Mouse (Mus musculus) right cerebral cortex, postnatal 4 days (tissue): Measurements from ENCODE around the gene Gm45713.
"Not testable (repeated sequence)": the region's sequence is repeated elsewhere in the genome, so short reads cannot be mapped to it uniquely, and the experiment has no call there.

ENCODE experiments used
- DNase-seq: peaks from one replicate; pipeline ENCODE4 v3.0.0-alpha.2; 2022

Gm45713 gene

DNA sequence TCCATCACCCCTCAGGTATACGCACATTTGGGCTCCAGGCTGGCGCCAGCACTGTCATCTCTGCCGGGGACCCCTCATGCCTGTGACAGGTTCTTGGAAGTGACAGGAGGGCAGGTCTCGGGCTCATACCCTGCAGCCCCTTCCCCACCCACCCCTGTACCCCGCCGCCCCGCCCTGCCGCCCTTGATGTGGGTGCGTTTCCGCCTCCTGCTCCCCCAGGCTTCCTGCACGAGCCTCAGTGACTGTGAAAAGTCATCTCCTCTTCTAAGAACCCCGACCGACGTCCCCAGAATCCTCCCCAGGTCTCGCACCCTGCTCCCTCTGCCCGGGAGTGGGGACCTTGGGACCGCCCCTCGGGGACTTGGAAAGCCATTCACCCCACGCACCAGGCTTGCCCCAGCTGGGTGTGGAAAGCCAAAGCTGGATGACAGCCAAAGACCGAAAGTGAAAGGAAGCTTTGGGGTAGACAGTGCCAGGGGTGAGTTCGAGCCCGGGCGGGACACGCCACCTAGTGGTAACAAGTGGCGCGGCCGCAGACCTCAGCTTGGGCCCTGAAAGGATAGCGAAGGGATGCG is at the start of gene Gm45713, which contains the start of gene Flt3l:
Gene Gm45713 (minus strand): TSS at position 239 of the 575 bp plus-strand sequence.
Gene Flt3l (minus strand): TSS at position 440 of the 575 bp plus-strand sequence.
- DNase-seq, result peak; percentile 77

DNA sequence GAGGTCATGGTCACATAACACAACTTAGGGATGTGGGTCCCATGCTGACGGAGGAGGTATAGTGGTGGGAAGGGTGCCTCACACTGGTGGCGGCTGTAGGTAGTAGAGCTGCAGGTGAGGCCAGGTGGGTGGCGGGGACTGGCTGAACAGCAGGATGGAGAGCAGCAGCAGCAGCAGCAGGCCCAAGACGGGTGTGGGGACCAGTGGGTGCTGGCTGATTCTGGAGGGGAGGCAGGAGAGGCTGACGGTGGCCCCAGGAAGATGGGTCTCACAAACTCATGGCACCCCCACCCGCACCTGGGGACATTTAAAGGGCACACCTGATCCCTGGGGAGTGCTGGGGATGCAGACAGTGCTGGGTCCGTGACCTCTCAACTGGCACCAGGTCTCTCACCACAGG is 47.6 kb upstream of the Gm45713 start:
- DNase-seq, result no peak

- DNase-seq, result no peak
Measured at GRCm38 (mm10) chr7:45182606-45183005, 46.6 kb upstream of the Gm45713 start.

- peak; percentile 76 for DNase-seq
Measured at GRCm38 (mm10) chr7:45182199-45182601, 46.2 kb upstream of the Gm45713 start.

GRCm38 (mm10) chr7:45181540-45181939 is 45.5 kb upstream of the Gm45713 start:
- no peak for DNase-seq

- no peak for DNase-seq
Measured at GRCm38 (mm10) chr7:45180896-45181477, 45.0 kb upstream of the Gm45713 start, which contains the start of gene Pth2. Gene Pth2, plus strand, starts transcription at chr7:45180995.

DNA sequence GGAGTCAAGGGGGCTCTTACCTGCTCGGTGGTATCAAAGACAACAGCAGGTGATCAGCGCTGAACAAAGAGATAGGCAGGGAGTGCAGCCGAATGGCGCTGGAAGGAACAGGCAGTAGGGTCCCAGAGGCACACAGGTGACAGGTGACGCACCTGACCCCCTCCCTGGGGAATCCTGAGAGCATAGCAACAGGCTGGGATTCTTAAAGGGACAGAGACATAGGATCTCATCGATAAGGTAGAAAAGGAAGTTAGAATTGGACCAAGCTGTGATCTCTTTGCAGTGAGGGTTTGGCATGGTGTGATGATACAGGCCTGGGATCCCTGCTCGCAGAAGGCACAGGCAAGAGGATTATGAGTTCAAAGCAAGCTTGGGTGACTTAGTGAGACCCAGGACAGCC is 43.4 kb upstream of the Gm45713 start, which contains the start of gene Gfy:
Gene Gfy (minus strand): TSS at position 101 of the 400 bp plus-strand sequence.
- DNase-seq, result no peak

GRCm38 (mm10) chr7:45178550-45178949 is 42.5 kb upstream of the Gm45713 start:
- DNase-seq, result no peak

GRCm38 (mm10) chr7:45176356-45176755 is 40.3 kb upstream of the Gm45713 start:
- DNase-seq, result no peak

DNA sequence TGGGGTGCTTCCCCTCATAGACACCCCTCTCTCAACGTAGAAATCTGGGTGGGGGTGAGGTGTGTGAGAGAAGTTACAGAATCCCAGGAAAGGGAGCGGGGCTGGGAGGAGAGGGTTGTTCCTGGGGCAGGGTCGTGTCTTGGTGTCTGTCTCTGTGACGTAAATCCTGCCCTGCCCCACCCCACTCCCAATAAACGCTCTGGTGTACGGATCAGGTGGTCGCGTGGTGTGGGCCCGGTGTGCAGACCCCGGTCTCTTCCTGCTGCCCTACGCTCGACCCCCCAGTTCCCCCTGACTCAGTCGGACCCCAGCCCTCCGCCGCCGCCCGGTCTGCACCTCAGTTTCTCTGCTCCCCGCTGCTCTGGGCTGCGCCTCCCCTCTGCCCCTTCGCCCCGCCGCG is 39.9 kb upstream of the Gm45713 start:
- DNase-seq, result no peak

- DNase-seq, result no peak
Measured at GRCm38 (mm10) chr7:45175398-45175797, 39.4 kb upstream of the Gm45713 start.

DNA sequence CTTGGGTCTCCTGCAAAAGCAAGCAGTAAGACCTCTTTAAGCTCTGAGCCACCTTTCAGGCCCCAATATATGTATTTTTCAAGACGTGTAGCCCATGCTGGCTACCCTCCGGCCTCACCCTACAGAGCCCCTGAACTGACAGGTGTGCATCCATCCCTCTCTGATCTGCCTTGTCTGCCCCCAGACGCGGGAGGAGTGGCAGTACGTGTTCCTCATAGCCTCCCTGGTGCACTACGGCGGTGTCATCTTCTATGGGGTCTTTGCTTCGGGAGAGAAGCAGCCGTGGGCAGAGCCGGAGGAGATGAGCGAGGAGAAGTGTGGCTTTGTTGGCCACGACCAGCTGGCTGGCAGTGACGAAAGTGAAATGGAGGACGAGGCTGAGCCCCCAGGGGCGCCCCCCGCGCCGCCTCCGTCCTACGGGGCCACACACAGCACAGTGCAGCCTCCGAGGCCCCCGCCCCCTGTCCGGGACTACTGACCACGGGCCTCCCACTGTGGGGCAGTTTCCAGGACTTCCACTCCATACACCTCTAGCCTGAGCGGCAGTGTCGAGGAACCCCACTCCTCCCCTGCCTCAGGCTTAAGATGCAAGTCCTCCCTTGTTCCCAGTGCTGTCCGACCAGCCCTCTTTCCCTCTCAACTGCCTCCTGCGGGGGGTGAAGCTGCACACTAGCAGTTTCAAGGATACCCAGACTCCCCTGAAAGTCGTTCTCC is 38.7 kb upstream of the Gm45713 start:
- no peak for DNase-seq

GRCm38 (mm10) chr7:45173772-45174171 is 37.7 kb upstream of the Gm45713 start:
- not testable (repeated sequence) for DNase-seq

DNA sequence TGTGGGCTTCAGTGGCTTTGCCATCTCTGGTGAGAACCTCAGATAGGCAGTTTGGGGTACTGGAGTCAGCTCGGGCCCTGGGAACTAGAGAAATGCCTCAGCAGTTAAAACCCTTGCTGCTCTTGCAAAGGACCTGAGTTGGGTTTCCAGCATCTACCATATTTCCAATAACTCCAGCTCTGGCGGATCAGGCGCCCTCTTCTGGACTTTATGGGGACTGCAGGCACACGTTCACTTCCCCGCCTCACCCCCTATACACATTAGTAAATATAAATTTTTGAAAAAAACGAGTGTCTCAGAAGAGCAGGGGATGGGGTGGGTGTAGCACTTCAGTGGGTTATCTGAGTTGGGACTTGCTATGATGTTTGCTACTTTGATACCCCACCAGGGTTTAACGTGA is 36.9 kb upstream of the Gm45713 start:
- no peak for DNase-seq

- DNase-seq, result no peak
Measured at GRCm38 (mm10) chr7:45169495-45169894, 33.5 kb upstream of the Gm45713 start.

DNA sequence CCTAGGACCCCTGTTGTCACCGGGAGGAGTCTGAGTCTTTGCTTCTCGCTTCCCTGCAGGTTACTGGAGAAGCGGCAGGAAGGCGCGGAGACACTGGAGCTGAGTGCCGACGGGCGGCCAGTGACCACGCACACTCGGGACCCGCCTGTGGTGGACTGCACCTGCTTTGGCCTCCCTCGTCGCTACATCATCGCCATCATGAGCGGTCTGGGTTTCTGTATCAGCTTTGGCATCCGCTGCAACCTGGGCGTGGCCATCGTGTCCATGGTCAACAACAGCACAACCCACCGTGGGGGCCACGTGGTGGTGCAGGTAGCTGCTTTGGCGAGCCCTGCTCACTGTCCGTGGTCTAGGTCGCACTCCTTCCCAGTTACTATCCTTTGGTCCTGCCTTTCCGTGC is 32.6 kb upstream of the Gm45713 start:
- DNase-seq, result no peak

- DNase-seq, result no peak
Measured at GRCm38 (mm10) chr7:45167761-45168445, 31.9 kb upstream of the Gm45713 start.

GRCm38 (mm10) chr7:45166950-45167401 is 30.9 kb upstream of the Gm45713 start:
- no peak for DNase-seq

GRCm38 (mm10) chr7:45165701-45166100 is 29.7 kb upstream of the Gm45713 start:
- DNase-seq, result no peak

DNA sequence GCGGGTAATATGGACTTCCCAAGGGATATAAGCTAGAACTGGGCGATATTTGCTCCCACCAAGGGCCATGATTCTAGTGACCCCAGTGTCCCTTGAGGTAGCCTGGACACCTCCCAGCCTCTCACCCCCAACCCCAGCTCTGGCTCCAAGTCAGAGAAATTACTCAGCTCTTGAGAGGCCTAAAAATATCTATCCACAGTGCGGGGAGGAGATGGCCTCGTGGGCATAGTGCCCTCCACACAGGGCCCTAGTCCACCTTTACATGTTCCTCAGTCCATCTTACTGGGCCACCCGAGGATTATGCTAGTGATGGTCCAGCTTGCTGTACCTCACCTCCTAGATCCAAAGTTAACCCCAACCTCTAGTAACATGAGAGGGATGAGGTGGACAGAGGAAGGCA is 28.8 kb upstream of the Gm45713 start:
- no peak for DNase-seq

DNA sequence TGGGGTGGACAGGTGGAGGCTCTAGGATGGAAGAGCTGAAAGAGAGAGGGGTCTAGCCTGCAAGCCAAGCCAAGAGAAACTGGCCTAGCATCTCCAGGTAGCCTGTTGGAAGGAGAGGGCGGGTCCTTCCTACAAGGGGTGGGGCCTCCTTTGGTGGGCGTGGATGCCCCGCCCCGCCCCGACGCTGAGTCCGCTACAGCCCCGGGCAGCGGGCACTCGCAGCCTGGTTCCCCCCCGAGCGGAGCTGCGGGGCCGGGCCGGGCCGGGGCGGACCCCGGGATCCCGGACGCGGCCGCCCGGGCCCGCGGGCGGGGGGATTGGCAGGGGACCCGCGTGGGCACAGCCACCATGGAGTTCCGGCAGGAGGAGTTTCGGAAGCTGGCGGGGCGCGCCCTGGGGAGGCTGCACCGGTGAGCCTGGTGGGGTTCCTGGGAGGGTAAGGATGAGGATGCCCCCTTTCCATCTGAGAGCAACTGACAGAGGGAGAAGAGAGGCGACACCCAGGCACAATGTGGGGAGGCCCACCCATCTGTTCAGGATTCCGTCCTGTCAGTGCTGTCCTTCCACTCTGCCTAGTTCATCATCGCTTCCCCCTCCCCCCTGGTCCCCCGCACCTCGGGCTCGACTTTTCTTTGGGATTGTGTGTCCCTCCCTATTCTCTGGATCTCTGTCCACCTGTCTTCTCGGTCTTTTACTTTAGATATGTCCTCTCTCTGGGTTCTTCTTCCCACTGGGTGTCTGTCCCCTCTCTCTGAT is 27.9 kb upstream of the Gm45713 start, which contains the start of gene Slc17a7:
Gene Slc17a7 (plus strand): TSS at position 215 of the 756 bp plus-strand sequence.
- peak; percentile 48 for DNase-seq

DNA sequence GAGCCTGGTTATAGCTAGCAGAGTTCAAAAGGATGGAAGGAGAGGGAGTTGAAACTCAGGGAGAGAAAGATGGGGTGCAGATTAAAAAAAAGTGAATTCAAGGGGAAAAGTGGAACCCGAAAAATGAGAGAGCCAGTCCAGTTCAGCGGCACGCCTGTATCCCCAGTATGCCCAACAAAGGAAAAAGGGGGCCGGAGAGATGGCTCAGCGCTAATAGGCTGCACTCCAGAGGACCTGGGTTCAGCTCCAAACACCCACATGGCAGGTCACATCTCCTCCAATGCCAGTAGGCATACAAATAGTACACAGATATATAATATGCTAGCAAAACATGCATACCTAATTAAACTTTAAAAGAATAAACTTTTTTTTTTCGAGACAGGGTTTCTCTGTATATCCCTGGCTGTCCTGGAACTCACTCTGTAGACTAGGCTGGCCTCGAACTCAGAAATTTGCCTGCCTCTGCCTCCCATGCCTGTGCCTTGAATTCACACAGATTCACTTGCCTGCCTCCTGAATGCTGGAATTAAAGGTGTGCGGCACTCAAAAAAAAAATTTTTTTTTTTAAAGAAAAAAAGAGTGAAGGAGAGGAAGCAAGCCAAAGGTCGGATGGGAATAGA is 27.1 kb upstream of the Gm45713 start:
- no peak for DNase-seq
